Mouse (Mus musculus) megakaryocyte, embryonic 14.5 days (primary cell): ENCODE measurements at regions not wholly inside any gene's neighbourhood (a gene's known extent, or its start where the extent isn't known, plus 50 kb on each side); places are given as distances from the start of the nearest gene placed in this dataset.

Experiments
- FLI1 ChIP-seq: IDR thresholded peaks from 2 replicates; pipeline ENCODE4 v1.6.1; 2012; ENCODE audit warnings: low read length, inconsistent platforms, mixed read lengths
- GATA1 ChIP-seq: IDR thresholded peaks from 3 replicates; pipeline ENCODE4 v1.6.1; 2012; ENCODE audit warnings: mixed read lengths, low read length, inconsistent platforms, borderline replicate concordance

- TF ChIP-seq GATA1 (no peak), FLI1 (no peak)
Observed at GRCm38 (mm10) chr12:107669450-107669849, 181.0 kb downstream of the 3110018I06Rik start.
